Mouse (Mus musculus): ENCODE measurements at regions not wholly inside any gene's neighbourhood (a gene's known extent, or its start where the extent isn't known, plus 50 kb on each side); places are given as distances from the start of the nearest gene placed in this dataset.

DNA sequence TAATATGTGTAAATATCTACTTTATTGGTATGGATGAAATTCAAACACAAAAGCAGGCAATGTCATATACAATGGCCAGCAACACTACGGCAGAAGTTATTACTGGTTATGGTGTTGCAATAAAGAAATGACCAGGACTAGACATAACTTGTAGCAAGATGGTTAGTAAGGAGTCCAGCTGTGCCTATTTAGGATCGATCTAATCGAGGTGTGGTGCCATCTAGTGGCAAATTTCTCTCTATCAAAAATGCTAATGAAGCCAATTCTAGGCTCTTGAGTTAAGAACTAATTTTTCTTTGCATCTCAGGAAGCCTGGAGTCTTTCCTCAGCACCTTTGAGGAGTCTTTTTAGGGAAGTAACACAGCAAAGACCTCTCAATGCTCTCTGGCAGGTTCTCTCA lies 223.2 kb downstream of the Rassf9 start:
- Histone ChIP-seq H3K27me3 (ENCODE audit: control insufficient read depth, insufficient read depth, low read length) (no peaks in the 10 kb centered on the region), H3K4me2 (replicated peaks) (no peak overlapping the region), H3K27ac (no peak overlapping the region), H3K4me1 (replicated peaks; ENCODE audit: control insufficient read depth, insufficient read depth, low read length) (no peaks in the 10 kb centered on the region), H3K9ac (no peak overlapping the region), H3K9me3 (ENCODE audit: control insufficient read depth, low read length) (no peaks in the 10 kb centered on the region), H3K36me3 (replicated peaks; ENCODE audit: control insufficient read depth, insufficient read depth) (no peaks in the 10 kb centered on the region), H3K4me3 (replicated peaks; ENCODE audit: low read length) (no peak overlapping the region)
- ATAC-seq (ENCODE audit: low FRiP score) (no peak), DNase-seq (ENCODE audit: low spot score) (peak; percentile 76)
- WGBS = 59% methylated on average over 3 of the region's 3 CpGs

DNA sequence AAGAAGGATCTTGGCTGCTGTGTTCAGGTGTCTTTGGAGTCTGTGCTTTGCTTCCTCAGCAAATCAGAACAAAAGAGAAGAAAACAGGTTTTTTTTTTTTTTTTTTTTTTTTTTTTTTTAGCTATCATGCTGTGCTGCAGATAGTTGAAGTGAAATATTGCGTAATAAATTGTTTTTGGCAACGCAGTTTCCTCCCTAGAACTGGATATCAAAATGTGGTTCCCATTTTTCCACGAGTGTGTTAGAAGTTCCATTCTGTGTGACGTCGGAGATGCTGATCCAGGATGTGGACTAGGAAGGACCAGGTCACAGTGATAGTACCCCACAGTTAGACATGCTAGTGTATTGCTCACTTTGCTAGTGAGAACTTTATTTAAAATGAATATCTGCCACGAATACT lies 220.4 kb downstream of the Rassf9 start:
- H3K36me3 ChIP-seq (replicated peaks; ENCODE audit: control insufficient read depth, insufficient read depth) = no peaks in the 10 kb centered on the region
- H3K27me3 ChIP-seq (ENCODE audit: control insufficient read depth, insufficient read depth, low read length) = no peaks in the 10 kb centered on the region
- DNase-seq (ENCODE audit: low spot score) = no peak
- 88% methylated on average over 6 of the region's 6 CpGs for WGBS
- no peak overlapping the region for H3K4me3 ChIP-seq (replicated peaks; ENCODE audit: low read length)
- no peak overlapping the region for H3K27ac ChIP-seq
- no peak overlapping the region for H3K9ac ChIP-seq
- H3K9me3 ChIP-seq (ENCODE audit: control insufficient read depth, low read length) = no peaks in the 10 kb centered on the region
- no peaks in the 10 kb centered on the region for H3K4me1 ChIP-seq (replicated peaks; ENCODE audit: control insufficient read depth, insufficient read depth, low read length)
- no peak for ATAC-seq (ENCODE audit: low FRiP score)
- H3K4me2 ChIP-seq (replicated peaks) = no peak overlapping the region

DNA sequence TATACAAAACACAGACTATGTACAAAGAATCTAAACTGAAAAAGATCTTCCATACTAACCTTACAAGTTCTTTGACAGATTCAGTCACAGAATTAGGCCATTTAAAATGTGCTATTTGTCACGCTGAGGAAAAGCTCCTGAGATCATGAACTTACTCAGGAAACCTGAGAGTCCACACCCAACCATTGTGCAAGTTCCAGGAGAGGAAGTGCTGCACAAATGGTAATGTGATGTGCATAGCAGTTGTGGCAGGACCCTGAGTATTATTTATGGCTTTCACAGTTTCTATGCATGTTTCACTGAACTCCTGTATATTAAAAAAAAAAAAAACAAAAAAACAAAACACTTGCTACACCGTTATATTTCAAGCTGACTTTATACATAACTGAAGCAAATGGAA lies 200.2 kb downstream of the Rassf9 start:
- Histone ChIP-seq H3K27me3 (ENCODE audit: control insufficient read depth, insufficient read depth, low read length) (no peaks in the 10 kb centered on the region), H3K4me1 (replicated peaks; ENCODE audit: control insufficient read depth, insufficient read depth, low read length) (no peaks in the 10 kb centered on the region), H3K4me3 (replicated peaks; ENCODE audit: low read length) (no peak overlapping the region), H3K9me3 (ENCODE audit: control insufficient read depth, low read length) (no peaks in the 10 kb centered on the region), H3K4me2 (replicated peaks) (no peak overlapping the region), H3K9ac (no peak overlapping the region), H3K36me3 (replicated peaks; ENCODE audit: control insufficient read depth, insufficient read depth) (no peaks in the 10 kb centered on the region), H3K27ac (no peak overlapping the region)
- DNase-seq (ENCODE audit: low spot score) = no peak
- ATAC-seq (ENCODE audit: low FRiP score) = no peak
- 81% methylated on average over 2 of the region's 2 CpGs for WGBS

DNA sequence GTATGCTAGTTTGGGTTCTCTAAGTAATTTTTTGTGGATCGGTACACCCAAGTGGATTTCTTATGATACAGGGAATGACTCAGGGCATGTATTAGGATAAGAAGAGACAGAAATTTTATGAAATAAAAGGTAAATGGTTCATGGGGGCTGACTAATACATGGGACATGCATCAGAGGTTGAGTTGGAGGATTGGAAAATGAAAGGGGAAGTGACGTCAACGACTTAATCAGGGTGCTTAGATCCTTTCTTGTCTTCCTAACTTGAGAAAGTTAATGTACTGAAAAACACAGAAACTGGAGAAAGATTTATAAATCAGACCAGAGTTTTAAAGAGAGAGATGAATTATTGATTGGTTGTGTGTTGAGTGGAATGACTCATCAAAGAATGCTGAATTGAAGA lies 193.8 kb downstream of the Rassf9 start:
- no peak overlapping the region for H3K9ac ChIP-seq
- no peak overlapping the region for H3K4me2 ChIP-seq (replicated peaks)
- H3K27ac ChIP-seq = no peak overlapping the region
- ATAC-seq (ENCODE audit: low FRiP score) (no peak), DNase-seq (ENCODE audit: low spot score) (no peak)
- H3K9me3 ChIP-seq (ENCODE audit: control insufficient read depth, low read length) = no peaks in the 10 kb centered on the region
- WGBS = 96% methylated on average over 3 of the region's 3 CpGs
- H3K36me3 ChIP-seq (replicated peaks; ENCODE audit: control insufficient read depth, insufficient read depth) = no peaks in the 10 kb centered on the region
- H3K27me3 ChIP-seq (ENCODE audit: control insufficient read depth, insufficient read depth, low read length) = no peaks in the 10 kb centered on the region
- no peaks in the 10 kb centered on the region for H3K4me1 ChIP-seq (replicated peaks; ENCODE audit: control insufficient read depth, insufficient read depth, low read length)
- H3K4me3 ChIP-seq (replicated peaks; ENCODE audit: low read length) = no peak overlapping the region

DNA sequence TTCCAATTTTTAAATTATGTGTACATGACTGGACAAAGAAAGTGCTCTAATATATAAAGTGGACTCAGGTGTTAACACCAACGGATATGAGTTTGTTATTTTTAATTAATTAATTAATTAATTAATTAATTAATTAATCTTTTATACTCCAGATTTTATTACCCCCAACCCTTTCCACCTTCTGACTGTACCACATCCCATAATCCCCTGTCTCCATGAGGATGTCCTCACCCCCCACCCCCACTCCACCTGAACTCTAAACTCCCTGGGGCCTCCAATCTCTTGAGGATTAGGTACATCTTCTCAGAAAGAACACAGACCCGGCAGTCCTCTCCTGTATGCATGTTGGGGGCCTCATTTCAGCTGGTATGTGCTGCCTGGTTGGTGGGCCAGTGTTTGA lies 182.8 kb downstream of the Rassf9 start:
- H3K27ac ChIP-seq = no peak overlapping the region
- H3K4me1 ChIP-seq (replicated peaks; ENCODE audit: control insufficient read depth, insufficient read depth, low read length) = no peaks in the 10 kb centered on the region
- H3K9ac ChIP-seq = no peak overlapping the region
- no peak for DNase-seq (ENCODE audit: low spot score)
- no peaks in the 10 kb centered on the region for H3K27me3 ChIP-seq (ENCODE audit: control insufficient read depth, insufficient read depth, low read length)
- H3K4me3 ChIP-seq (replicated peaks; ENCODE audit: low read length) = no peak overlapping the region
- H3K4me2 ChIP-seq (replicated peaks) = no peak overlapping the region
- no peaks in the 10 kb centered on the region for H3K36me3 ChIP-seq (replicated peaks; ENCODE audit: control insufficient read depth, insufficient read depth)
- H3K9me3 ChIP-seq (ENCODE audit: control insufficient read depth, low read length) = no peaks in the 10 kb centered on the region
- 81% methylated on average over 2 of the region's 2 CpGs for WGBS
- no peak for ATAC-seq (ENCODE audit: low FRiP score)

DNA sequence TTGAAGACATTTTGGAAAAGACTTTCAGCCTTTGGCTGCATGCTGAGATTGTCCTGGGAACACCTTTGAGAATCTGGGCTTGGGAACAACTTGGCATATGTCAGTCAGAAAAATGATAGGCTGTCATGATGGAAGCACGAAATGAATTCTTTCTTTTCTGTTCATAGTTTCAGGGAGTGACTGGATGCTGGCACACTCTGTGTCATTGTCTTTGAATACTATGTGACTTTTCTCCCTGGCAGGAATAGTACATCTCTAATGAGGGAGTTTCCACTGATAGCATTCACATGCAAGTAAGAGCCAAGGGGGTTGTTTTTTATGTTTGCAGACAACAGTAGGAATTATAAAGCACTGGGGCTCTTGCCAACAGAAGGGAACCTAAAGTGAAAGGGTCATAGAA lies 177.9 kb downstream of the Rassf9 start:
- no peak for DNase-seq (ENCODE audit: low spot score)
- H3K4me3 ChIP-seq (replicated peaks; ENCODE audit: low read length) = no peak overlapping the region
- no peak overlapping the region for H3K27ac ChIP-seq
- no peaks in the 10 kb centered on the region for H3K36me3 ChIP-seq (replicated peaks; ENCODE audit: control insufficient read depth, insufficient read depth)
- no peaks in the 10 kb centered on the region for H3K9me3 ChIP-seq (ENCODE audit: control insufficient read depth, low read length)
- H3K4me1 ChIP-seq (replicated peaks; ENCODE audit: control insufficient read depth, insufficient read depth, low read length) = no peaks in the 10 kb centered on the region
- no peak overlapping the region for H3K4me2 ChIP-seq (replicated peaks)
- ATAC-seq (ENCODE audit: low FRiP score) = no peak
- WGBS = 40% methylated on average over 1 of the region's 1 CpGs
- no peaks in the 10 kb centered on the region for H3K27me3 ChIP-seq (ENCODE audit: control insufficient read depth, insufficient read depth, low read length)
- no peak overlapping the region for H3K9ac ChIP-seq

DNA sequence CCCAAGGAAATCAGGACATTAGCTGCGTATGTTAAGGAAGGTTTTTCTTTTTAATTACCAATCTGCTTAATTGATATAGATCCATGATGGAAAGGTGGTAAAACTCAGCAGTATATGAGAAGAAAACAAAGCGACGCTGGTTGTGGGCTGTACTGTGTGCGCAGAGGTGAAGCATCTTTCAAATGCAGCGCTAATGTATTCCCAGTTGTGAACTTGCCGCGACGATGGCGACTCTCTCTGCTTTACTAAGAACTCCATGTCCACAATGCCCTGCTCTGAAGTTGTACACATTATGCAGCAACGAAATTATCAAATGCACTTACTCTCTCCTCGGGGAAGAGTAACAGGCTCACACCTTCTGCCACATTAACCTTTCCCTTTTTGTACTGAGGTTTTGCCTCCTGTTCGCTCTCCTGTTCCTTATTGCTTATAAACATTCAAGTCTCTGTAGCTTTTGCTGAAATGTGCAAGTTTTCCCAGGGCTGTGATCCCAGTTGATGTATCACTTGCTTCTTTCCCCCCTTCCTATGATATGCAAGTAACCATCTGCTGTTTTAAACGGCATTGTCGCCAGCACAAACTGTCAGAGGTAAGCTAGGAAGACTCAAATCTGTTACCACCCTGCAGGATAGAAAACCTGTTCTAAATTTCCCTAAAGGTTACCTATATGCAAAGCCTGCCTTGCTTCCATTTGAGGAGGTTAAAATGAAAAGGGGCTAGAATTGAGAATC lies 174.8 kb downstream of the Rassf9 start:
- no peak overlapping the region for H3K9ac ChIP-seq
- no peaks in the 10 kb centered on the region for H3K4me1 ChIP-seq (replicated peaks; ENCODE audit: control insufficient read depth, insufficient read depth, low read length)
- no peak overlapping the region for H3K4me2 ChIP-seq (replicated peaks)
- no peak overlapping the region for H3K27ac ChIP-seq
- no peaks in the 10 kb centered on the region for H3K36me3 ChIP-seq (replicated peaks; ENCODE audit: control insufficient read depth, insufficient read depth)
- 74% methylated on average over 14 of the region's 14 CpGs for WGBS
- H3K4me3 ChIP-seq (replicated peaks; ENCODE audit: low read length) = no peak overlapping the region
- H3K27me3 ChIP-seq (ENCODE audit: control insufficient read depth, insufficient read depth, low read length) = no peaks in the 10 kb centered on the region
- DNase-seq (ENCODE audit: low spot score) (no peak), ATAC-seq (ENCODE audit: low FRiP score) (peak; percentile 26; the same call in 1 of the 2 replicates)
- H3K9me3 ChIP-seq (ENCODE audit: control insufficient read depth, low read length) = no peaks in the 10 kb centered on the region

DNA sequence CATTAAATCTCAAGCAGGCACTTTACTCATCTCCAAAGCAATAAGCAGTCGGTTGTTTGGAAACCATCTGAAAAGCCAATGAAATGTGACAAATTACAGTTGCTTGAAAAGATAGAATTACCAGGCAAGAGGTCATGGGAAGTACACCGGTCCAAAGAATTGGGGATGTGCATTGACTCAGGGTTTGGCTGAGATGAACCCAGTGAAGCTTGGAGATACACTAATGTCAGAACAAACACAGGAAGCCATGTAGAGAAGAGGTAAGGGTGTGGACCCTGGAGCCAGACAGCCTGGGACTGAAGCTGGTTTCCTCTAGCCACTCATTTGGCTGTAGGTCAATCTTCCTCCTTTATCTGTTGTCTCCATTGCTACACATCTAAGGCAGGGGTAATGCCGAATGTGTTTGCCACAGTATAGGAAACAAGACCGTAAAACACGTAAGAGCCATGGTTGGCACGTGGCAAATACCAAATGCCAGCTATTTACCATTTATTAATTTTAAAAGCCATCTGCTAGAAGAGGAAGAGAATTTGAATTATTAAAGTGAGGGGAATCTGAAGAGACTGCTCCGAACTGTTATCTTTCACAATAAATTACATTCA lies 173.9 kb downstream of the Rassf9 start:
- no peaks in the 10 kb centered on the region for H3K27me3 ChIP-seq (ENCODE audit: control insufficient read depth, insufficient read depth, low read length)
- H3K4me2 ChIP-seq (replicated peaks) = no peak overlapping the region
- H3K4me1 ChIP-seq (replicated peaks; ENCODE audit: control insufficient read depth, insufficient read depth, low read length) = no peaks in the 10 kb centered on the region
- no peak overlapping the region for H3K27ac ChIP-seq
- no peak overlapping the region for H3K4me3 ChIP-seq (replicated peaks; ENCODE audit: low read length)
- no peak overlapping the region for H3K9ac ChIP-seq
- DNase-seq (ENCODE audit: low spot score) (no peak), ATAC-seq (ENCODE audit: low FRiP score) (no peak)
- WGBS = 79% methylated on average over 7 of the region's 7 CpGs
- no peaks in the 10 kb centered on the region for H3K36me3 ChIP-seq (replicated peaks; ENCODE audit: control insufficient read depth, insufficient read depth)
- H3K9me3 ChIP-seq (ENCODE audit: control insufficient read depth, low read length) = no peaks in the 10 kb centered on the region

DNA sequence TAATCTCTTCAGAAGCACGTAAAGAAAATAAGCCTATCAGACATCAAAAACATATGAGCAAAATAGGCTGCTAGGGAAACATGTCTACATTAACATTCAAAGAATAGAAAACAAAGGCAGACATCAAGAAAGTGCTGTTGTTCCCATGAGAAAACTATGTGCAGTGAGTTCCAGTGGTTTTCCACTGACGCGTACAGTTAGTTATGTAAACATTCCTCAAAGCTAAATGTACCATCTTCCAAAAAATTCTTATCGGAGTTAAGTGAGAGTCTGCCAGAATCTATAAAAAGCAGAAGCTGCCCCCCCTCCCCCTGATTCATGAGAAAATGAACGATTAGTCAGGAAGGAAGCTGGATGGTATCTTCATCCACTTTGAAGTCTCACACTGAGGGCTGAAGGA lies 155.3 kb downstream of the Rassf9 start:
- Histone ChIP-seq H3K36me3 (replicated peaks; ENCODE audit: control insufficient read depth, insufficient read depth) (no peaks in the 10 kb centered on the region), H3K9me3 (ENCODE audit: control insufficient read depth, low read length) (no peaks in the 10 kb centered on the region), H3K27me3 (ENCODE audit: control insufficient read depth, insufficient read depth, low read length) (no peaks in the 10 kb centered on the region), H3K4me1 (replicated peaks; ENCODE audit: control insufficient read depth, insufficient read depth, low read length) (no peaks in the 10 kb centered on the region), H3K4me3 (replicated peaks; ENCODE audit: low read length) (no peak overlapping the region), H3K27ac (no peak overlapping the region), H3K4me2 (replicated peaks) (no peak overlapping the region), H3K9ac (no peak overlapping the region)
- WGBS = 82% methylated on average over 5 of the region's 5 CpGs
- ATAC-seq (ENCODE audit: low FRiP score) = no peak
- no peak for DNase-seq (ENCODE audit: low spot score)

DNA sequence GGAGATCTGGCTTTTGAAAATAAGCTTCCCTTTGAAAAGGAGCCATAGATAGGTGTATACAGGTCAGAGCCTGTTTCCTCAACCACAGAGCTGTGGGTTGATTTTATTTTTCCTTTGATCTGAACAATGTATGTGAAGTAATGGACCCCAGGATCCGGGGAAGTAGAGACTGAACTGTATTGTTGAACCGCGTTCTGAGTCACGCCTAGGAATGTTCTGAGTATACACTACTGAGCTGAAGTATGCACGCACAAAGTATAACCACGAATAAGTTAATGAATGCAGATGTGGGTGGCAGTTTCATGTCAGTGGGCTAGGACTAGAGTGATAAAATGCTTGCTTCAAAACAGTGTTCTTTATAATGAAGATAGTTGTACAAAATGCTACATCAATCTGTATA lies 147.7 kb downstream of the Rassf9 start:
- H3K9me3 ChIP-seq (ENCODE audit: control insufficient read depth, low read length) = no peaks in the 10 kb centered on the region
- no peaks in the 10 kb centered on the region for H3K36me3 ChIP-seq (replicated peaks; ENCODE audit: control insufficient read depth, insufficient read depth)
- H3K4me1 ChIP-seq (replicated peaks; ENCODE audit: control insufficient read depth, insufficient read depth, low read length) = no peaks in the 10 kb centered on the region
- H3K4me3 ChIP-seq (replicated peaks; ENCODE audit: low read length) = no peak overlapping the region
- ATAC-seq (ENCODE audit: low FRiP score) = no peak
- H3K27ac ChIP-seq = no peak overlapping the region
- H3K4me2 ChIP-seq (replicated peaks) = no peak overlapping the region
- DNase-seq (ENCODE audit: low spot score) = no peak
- no peaks in the 10 kb centered on the region for H3K27me3 ChIP-seq (ENCODE audit: control insufficient read depth, insufficient read depth, low read length)
- WGBS = 84% methylated on average over 6 of the region's 6 CpGs
- H3K9ac ChIP-seq = no peak overlapping the region

All from hindbrain, embryonic 14.5 days (tissue).